Mouse (Mus musculus): Measurements from ENCODE around the gene Fam71e1.

DNA sequence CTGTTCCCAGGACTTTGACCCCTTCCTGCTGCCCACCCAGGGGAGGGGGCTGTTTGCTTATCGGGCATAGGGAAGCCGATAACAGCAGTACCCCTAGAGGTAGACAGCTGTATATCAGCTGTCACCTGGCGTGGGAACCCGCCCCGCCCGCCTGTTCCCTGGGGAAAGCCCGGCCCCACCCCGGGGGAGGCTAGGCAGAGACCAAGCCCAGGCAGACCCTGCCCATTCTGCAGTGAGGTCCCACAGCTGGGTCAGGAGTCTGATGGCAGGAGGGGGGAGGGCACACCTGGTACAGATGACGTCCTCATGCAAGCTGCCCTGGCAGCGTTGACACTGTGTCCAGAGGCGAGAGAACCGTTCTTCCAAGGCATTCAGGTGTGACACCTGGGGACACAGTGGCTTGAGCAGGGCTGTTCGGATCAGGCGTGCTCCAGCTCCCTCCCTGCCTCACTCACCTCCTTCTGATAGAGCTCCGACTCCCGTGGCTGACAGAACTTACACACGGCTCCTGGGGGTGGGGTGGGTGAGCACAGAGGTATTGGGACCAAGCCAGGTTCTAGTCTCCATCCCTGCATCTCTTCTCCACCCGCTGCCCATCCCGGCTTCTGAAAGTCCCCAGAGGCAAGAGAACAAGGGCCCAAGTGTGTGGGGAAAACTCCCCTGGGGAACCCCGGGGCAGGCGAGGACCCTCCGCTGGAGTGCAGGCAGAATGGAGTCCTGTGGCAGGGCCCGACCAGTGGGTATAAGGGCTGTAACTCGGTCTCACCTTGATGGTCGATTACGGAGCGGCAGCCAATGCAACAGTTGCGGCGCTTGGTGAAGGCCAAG lies 36.8 kb downstream of the Fam71e1 start:
- no peak for TF ChIP-seq CTCF (conservative IDR thresholded peaks at IDR 0.05; ENCODE audit: low read length)
- TF ChIP-seq NANOG (IDR thresholded peaks at IDR 0.05; ENCODE audit: borderline replicate concordance, low read length) = no peak
